Mouse (Mus musculus): ENCODE data around the gene Cdk12.

Gene Cdk12

GRCm38 (mm10) chr11:98260706-98261479 lies 58.0 kb downstream of the Cdk12 start:
- no peak for DNase-seq (ENCODE audit: low spot score in 2 of 2)

DNA sequence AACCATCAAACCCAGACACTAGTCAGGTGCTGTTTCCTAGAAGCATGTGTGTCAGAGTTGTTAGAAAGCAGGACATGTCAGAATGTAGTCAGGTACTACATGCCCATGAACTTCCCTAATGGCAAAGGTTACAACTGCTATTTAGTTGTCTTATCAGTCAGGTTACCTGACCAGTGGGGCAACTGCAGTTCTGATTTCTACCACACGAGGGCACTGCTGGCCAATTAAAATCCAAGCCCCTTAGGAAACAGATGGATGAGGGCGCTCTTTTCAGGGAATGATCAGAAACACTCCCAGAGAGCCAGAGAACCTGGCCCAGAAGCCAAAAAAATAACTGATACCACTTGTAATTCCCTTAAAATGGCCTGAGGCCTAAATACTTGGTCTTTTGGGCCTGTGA lies 62.2 kb downstream of the Cdk12 start:
- DNase-seq (ENCODE audit: low spot score in 2 of 2) = peak; percentile 73 to 74

GRCm38 (mm10) chr11:98265891-98266290 lies 63.0 kb downstream of the Cdk12 start:
- DNase-seq (ENCODE audit: low spot score in 2 of 2) = no peak

DNA sequence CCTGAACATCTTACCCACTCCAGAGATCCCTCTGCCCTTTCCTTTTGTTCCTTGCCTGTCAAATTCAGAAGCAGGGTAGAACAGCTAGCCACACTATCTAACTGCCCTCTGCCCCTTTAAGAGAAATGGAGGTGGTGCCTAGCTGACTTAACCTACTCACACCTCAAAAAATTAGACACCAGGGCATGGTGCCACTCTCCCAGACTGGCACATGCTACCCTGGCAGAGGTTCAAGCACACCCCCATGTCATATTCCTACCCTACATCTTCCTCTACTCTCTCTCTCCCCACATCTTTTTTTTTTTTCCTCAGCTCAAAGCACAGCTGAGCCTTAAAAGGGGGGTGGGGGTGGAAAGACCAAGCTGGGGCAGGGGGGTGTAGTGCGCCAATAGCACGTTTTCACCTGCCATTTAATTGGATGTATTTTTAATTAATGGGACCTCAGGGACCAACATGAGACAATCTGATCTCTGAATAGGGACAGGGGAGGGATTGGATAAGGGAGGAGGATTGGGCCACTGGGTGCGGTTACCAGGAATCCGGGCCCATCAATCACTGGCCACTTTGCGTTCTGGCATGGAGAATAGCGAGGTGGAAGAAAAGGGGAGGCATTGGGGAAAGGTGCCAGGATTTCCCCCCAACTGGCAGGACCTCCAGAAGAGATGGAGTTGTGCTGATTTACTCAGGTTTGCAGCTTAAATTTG lies 64.0 kb downstream of the Cdk12 start:
- DNase-seq (ENCODE audit: low spot score in 2 of 2) = no peak

DNA sequence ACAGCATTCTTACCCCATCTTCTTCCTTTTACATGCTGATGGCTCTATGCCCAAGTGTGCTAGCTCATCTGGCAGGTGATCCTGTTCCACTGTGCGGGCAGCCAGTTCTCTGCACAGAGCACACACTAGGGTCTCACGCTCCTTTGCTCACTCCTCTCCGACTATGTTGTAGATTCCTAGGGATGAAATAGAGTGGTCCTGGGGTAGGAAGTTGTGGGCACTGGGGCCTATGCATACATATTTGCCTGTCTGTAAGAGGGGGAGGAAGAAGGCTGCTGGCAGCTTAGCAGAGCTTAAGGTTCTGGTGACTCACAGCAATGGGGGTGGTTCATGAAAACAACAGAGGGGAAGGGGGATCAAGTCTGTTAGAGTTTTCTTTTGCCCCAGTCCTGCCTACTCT lies 67.2 kb downstream of the Cdk12 start:
- no peak for DNase-seq (ENCODE audit: low spot score in 2 of 2)

DNA sequence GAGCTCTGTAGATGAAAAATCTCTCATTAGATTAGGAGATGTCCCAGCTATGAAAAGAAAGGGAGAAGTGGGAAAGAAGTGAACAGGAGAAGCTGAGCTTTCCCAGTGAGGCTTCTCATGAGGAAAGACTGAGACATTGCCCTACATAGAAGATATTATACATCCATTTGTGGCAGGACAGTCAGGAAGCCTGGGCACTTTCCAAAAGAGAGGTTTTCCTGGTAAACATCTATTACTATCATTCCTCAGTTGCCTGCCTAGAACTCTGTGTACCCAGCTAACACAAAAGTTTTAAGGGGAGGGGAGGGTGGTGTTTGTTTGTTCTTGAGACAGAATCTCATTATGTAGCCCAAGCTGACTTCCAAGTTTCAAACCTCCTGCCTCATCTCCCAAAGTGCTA lies 67.6 kb downstream of the Cdk12 start:
- no peak for DNase-seq (ENCODE audit: low spot score in 2 of 2)

DNA sequence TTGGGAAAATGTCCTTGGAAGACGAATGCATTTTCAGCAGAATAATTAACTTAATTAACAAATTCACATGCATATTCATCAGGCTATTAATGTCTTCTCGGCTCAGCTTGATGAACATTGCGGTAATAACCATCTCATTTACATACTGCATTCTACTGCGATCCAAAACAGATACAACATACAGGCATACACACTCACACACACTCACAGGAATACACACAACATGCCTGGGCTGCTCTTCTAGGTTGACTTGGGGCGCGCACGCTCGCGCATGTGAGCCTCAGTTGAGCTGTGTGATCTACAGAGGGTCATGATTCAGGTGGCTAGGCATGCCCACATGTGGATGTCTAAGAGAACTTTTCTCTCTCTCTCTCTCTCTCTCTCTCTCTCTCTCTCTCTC lies 80.9 kb downstream of the Cdk12 start:
- DNase-seq (ENCODE audit: low spot score in 2 of 2) = no peak

- no peak for DNase-seq (ENCODE audit: low spot score in 2 of 2)
Measured at GRCm38 (mm10) chr11:98284230-98284629, 81.4 kb downstream of the Cdk12 start.

DNA sequence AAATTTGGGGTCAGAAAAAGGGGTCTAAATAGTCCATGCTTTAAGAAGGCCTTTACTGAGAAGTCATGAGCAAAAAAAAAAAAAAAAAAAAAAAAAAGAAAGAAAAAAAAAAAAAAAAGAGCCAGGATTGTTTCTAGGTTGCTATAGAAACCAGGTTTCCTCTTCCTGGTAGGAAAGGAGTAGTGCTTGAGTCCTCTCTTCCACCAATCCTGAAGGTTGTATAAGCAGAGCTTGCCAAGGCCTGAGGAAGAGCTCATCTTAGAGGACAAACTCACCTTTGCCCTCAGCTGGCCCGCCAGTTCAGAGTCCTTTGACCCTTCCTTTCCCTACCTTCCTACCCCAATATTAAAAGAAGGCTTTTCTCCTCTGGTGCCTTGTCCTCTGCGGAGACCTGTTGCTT lies 82.5 kb downstream of the Cdk12 start:
- DNase-seq (ENCODE audit: low spot score in 2 of 2) = no peak

GRCm38 (mm10) chr11:98287531-98287930 lies 84.7 kb downstream of the Cdk12 start:
- DNase-seq (ENCODE audit: low spot score in 2 of 2) = no peak

GRCm38 (mm10) chr11:98287961-98288360 lies 85.1 kb downstream of the Cdk12 start:
- DNase-seq (ENCODE audit: low spot score in 2 of 2) = no peak

DNA sequence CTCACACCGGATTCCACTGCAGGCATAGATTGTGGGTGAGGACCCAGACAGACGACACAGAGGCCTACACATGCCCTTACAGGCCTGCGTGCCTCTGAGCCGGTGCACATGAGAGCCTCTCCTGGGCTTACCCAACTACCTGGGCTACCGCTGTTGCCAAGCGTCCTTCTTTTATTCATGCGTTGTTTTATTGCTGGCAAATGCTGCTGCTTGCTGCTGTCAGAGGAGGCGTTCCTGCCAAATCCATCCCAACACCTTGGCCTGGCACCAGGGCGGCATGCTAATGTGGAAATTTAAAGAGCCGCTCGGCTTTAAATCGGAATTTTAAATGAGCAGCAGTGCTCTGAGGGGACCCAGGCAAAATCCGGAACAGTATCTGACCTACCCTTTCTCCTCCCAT lies 87.0 kb downstream of the Cdk12 start:
- DNase-seq (ENCODE audit: low spot score in 2 of 2) = no peak

GRCm38 (mm10) chr11:98290906-98291305 lies 88.0 kb downstream of the Cdk12 start:
- no peak for DNase-seq (ENCODE audit: low spot score in 2 of 2)

DNA sequence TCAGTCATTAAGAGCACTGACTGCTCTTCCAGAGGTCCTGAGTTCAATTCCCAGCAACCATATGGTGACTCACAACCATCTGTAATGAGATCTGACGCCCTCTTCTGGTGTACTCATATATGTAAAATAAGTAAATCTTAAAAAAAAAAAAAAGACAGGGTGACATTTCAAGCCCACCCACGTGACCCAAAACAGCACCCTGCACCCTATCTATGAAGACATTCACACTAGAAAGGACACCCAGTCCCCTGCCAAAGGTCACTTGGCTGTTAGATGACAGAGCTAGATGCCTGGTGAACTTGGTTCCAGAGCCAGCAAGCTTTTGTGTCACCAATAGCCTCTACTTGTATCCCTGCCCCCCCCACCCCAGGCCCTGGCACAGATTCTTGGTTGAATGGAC lies 90.2 kb downstream of the Cdk12 start:
- DNase-seq (ENCODE audit: low spot score in 2 of 2) = no peak

DNA sequence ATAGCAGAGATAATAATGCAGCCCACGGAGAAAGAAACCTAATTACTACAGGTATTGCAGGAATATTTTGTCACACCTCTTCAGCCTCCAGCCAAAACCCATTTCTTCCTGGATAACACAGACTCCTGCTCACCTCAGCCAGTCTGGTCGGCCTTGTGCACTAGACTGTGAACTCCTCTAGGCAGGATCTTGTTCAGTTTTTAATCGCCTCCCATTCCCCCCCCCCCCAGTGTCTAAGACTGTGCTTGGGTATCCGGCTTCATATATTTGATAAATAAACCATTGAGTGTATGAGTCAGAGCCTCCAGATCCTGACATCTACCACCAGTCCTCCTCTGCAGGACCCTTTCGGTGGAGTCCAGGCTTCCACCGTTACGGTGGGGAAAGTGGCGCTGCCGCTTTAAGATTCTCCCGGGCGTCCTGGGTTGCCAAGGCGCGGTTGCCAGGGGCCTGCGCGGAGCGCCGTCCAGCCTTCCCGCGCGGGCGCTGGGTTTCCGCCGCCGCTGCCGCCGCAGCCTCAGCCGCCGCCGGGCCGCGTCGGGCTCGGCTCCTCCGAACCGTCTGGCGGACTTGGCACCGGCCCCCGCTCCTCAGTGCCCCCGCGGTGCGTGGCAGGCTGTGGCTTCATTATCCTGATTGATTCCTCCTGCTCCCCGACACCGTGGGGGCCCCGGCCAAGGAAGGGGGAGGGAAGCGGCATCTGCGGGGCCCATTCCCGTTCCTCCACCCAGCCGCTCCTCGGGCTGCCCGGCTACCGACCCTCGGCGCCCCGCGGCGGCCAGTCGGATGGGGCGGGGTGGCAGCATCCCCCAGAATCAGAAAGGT lies 91.5 kb downstream of the Cdk12 start:
- peak; percentile 17 to 54 for DNase-seq (ENCODE audit: low spot score in 2 of 2)

DNA sequence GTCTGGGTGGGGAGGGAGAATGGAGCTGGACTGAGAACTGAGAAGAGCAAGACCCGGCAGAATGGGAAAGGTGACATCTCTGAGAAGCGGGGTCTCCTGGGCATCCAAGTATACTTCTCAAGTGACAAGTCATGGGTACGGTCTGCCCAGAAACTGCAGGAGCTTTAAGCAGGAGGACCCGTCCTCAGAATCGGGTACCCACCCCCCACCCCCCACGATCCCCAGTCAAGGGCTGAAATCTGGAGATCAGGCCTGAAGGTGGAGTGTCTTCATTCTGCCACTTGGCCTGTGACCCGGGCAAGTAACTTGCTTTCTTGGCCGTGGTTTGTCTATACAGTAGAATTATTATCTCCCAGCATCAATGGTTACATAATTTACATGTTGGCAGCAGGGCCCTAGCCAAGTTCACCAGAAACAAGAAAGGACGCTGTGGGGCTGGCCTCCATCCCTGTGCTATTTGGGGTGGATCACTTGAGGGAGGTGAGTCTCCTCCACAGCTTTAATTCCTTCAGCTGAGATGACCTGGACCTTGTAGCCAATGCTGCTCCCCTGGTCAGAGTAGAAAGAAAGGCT lies 92.2 kb downstream of the Cdk12 start:
- DNase-seq (ENCODE audit: low spot score in 2 of 2) = no peak

GRCm38 (mm10) chr11:98296277-98296676 lies 93.4 kb downstream of the Cdk12 start:
- DNase-seq (ENCODE audit: low spot score in 2 of 2) = no peak

DNA sequence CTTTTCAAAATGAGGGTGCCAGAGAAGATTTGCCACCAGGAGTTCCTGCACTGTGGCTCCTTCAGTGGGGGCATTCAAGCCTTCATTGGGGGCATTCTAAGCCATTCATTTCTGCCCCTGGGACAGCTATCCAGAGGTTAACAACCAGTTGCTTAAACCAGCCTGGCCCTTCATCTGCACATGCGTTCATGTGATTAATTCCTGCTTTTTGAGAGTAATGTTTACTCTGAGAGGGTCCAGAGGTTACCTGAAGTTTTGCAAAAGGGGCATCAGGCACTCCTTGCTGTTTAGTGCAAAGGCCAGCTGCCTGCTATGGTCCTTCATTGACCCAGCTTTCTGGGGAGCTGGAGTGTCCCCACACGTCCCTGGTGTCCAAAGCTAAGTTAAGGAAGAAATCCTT lies 94.1 kb downstream of the Cdk12 start:
- DNase-seq (ENCODE audit: low spot score in 2 of 2) = no peak

- peak in 1 of 2 experiments; percentile 11 for DNase-seq (ENCODE audit: low spot score in 2 of 2)
Measured at GRCm38 (mm10) chr11:98297778-98298177, 94.9 kb downstream of the Cdk12 start.

DNA sequence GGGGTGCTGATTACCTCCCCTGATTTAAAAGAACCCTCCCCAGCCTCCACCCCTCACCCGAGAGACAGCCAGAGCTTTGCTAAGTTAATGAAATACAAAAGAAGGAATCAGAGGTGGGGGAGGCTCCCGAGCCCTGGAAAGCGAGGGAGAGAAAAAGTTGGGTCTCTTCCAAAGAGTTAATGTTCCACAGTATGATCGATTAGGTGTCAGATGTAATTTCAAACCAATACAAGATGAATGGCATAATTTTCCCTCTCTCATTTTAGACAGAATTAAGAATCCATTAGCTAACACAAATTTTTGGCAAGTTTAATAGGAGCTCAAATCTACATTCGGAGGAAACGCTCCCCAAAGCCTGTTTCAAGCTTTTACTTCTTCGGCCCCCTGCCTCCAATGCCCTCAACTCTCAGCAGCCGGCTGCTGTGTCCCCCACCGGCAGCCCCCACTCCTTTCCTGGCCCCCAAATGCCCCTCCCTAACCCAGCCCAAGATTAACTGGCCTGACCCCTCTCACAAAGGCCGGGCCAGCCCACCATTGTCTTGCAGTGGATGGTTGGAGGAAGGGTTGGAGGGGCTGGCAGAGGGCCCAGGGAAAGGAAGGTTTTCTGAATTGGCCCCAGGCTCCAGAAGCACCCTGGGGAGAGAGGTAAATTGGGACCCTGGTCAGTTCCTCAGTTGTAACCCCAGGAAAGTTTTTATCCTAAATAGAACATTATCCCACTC lies 95.8 kb downstream of the Cdk12 start:
- DNase-seq (ENCODE audit: low spot score in 2 of 2) = peak in 1 of 2 experiments; percentile 11

- peak in 1 of 2 experiments; percentile 51 for DNase-seq (ENCODE audit: low spot score in 2 of 2)
Measured at GRCm38 (mm10) chr11:98313790-98314323, 111.0 kb downstream of the Cdk12 start.

Measured in urinary bladder, postnatal 36 days (tissue).